Mouse (Mus musculus): Measurements from ENCODE around the gene Tmed9.

DNA sequence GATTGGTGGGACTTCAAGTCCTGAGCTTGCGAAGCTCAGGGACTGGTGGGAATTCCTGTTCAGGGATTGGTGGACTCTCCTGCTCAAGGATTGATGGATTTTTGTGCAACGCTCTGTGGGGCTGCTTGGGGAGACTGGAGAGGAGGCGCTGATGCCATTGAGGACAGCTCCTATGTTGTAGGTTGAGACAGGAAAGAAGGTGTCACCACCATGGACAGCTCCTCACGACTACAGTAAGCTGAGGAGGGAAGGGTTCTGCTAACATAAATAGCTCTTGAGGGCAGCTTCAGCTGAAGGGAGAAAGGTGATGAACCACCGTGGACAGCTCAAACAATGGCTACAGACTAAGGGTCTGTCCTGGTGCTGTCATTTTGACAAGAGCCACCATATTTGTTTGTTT lies 2.4 kb downstream of the Tmed9 start:
- no peak for TF ChIP-seq CTCF (IDR thresholded peaks at IDR 0.05; ENCODE audit: low read depth, low read length)
- TF ChIP-seq POLR2A (IDR thresholded peaks at IDR 0.05; ENCODE audit: extremely low read depth, insufficient read depth, low read length) = no peak

All from liver, adult 2 months (tissue).